Mouse (Mus musculus) urinary bladder, postnatal 25 days (tissue): Measurements from ENCODE around the gene Hspg2.
A peak's percentile ranks its signal among the peaks of the same experiment; 100 is the strongest.

ENCODE experiments used
- DNase-seq: peaks from one replicate; pipeline ENCODE4 v3.0.0; 2022; ENCODE audit warnings: low spot score

The Hspg2 gene

DNA sequence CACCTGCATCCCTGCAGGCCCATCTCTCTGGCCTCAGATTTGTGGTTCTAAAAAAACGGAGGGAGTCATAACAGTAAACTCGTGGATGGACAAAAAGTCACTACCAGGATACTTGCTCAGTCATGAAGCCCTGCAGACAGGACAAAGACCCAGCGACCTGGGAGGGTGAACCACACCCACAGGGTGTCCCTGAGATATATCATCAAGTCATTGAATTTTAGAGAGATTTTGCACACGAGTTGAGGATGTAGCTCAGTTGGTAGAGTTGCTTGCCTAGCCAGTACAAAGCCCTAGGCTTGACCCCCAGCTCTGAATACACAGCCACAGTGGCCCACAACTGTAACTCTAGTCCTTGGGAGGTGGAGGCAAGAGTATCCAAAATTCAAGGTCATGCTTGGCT lies 7.4 kb upstream of the Hspg2 start:
- DNase-seq: no peak

DNA sequence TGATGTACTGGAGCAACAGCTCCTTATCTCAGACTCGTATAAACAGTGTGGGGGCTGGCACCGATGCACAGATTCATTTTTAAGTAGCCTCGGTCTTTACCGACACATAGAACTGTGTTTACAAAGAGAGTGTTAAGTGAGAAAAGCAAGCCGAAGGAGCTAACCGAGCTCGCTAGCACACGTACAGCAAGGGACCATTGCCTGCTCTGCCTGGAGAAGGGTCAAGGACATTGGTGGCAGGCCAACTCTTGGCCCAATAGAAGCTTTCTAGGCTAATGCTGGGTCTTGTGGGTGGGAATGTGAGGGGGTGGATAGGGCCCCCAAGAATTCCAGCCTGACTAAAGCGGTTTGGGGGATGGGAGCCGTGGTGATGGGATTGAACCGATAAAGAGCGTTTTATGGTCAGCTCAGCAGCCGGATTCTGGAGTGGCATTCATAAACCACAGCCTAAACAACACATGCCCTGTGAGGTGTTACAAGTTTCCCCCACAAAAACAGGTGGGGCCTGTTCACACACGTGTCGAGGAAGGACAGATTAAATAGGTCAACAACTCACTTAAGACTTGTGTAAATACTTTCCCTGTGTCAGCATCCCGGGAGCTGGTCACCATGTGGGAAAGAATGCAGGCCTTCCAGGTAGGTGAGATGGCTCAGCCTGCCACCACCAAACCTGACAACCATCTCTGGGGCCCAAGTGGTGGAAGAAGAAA lies 6.4 kb upstream of the Hspg2 start:
- DNase-seq: no peak

DNA sequence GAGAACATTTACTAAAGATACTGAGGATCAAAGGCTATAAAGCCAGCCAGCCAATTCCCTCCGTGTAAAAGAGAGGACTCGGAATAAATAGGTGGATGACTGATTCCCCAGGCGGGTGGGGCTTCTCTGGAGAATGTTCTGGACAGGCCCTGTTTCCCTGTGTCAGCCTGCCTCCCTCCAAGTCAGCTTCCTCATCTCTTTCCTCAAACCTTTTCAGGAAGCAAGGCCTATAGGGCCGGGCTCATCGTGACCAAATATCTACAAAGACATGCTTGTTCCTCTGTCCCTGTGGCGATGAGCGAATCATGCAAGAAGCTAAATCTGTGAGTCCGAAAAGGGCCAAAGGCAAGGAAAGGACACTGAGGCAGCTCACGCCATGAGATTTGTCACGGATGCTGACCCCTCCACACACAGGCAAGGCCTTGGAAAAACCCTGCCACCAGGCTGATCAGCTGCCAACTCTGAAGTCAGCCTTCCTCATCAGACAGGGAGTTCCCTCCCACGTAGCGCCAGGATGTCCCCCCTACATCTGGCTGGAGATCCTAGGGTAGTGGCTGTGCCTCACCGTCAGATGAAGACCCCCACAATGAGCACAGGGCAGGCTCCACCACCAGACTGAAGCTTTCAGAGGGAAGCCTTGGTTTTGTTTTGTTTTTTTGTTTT lies 3.3 kb upstream of the Hspg2 start:
- no peak for DNase-seq

DNA sequence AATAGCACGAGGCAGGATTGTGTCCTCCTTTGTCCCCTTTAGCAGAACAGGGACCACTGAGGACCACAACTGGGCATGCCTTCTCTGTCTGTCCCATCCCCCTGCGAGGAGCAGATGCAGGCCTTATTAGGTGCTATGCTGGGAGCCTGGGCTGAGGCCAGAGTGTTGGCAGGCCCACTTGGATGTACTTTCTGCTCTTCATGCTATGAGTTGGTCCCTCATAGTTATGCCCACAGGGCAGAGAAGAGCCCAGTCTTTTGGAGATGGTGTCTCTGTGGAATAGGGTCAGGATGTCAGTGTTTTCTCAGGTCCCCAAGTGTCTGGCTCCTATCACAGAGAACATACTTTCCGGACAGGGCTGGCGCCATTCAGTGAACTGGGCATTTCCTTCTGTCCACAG lies 1.6 kb upstream of the Hspg2 start:
- no peak for DNase-seq

DNA sequence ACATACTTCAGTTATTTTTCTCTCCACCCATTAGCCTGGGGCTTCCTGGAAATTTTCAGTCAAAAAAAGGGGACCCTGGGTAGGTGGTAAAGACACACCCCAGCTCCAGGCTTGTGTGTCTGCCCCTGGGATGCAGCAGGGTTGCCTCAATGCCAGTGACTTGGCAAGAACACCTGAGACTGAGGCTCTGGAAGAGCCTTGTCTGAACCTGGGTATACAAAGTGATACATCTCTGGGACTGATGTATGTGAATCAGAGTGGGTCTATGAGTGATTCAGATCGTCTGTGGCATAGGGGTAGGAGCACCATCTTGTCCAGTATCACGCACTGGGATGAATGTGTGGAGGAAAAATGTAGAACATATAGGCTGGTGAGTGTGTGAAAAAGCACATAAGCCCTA lies 1.0 kb upstream of the Hspg2 start:
- DNase-seq: no peak

DNA sequence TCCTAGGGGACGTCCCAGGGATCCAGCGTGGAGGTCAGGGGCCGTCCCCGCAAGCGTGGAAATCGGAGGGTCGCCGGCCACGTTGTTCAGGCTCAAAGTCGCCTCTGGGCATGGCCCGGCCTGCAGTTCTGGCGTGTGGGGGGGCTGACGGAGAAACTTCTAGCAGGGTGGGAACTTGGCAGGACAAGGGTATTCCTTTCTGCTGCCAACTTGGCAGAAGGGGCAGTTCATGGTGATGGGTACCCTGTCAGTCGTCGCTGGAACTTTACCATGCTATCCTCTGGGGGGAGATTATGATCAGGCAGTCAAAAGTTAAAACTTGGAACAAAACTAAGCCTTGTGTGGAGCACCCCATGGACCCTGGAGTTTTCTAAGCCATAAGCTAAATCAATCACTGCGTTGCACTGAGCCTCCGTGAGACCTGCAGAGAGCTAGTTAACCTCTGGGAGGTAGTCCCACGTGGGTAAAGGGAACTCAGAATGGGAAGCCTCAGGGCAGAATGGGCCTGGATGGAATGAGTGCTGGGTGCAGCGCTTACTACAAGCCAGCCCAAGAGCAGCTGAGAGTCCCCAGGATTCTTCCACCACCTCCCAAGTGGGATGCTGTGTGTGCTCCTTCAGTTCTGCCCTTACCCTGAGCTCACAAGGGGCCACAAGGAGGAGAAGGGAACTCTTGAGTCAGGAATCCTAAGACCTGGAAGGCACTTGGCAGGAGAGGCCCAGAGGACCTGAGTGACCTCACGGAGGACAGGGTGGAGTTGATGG lies 694 bp downstream of the Hspg2 start:
- no peak for DNase-seq

DNA sequence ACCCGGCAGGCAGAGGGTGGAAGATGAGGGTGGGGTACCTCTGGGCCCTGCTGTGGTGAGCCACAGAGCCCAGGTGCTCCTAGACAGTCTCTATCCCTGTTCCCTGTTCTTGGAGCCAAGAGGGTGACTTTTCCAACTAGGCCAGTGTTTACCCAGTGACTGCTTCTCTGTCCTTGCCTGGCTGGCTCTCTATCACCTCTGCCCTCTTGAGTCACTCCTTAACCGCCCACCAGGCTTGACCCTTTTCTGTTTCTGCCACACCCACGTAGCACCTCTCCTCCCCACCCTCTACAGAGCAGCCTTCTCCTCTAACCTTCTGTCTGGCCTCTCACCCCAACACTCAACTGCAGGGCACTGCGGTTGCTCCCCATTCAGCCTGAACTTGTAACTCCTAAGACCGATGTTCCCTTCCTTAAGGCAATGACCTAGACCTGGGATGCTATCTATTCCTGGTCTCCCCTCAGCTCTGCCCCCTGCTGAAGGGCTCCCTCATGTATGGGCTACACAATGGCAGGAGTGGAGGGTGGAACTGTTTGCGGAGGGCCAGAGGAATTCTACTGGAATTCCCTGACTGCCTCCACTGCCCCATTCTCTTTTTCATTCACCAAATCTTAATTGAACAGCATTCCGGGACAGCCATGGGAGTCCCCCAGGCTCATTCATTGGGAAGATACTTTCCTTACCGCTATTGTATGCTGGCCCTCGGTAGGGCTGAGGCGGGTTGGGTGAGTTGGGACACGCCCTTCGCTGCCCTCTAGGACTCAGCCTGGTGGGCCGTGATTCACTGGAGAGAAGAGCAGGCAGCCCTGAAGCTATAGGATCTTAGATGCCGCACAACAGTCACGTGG lies 1.5 kb downstream of the Hspg2 start:
- no peak for DNase-seq

DNA sequence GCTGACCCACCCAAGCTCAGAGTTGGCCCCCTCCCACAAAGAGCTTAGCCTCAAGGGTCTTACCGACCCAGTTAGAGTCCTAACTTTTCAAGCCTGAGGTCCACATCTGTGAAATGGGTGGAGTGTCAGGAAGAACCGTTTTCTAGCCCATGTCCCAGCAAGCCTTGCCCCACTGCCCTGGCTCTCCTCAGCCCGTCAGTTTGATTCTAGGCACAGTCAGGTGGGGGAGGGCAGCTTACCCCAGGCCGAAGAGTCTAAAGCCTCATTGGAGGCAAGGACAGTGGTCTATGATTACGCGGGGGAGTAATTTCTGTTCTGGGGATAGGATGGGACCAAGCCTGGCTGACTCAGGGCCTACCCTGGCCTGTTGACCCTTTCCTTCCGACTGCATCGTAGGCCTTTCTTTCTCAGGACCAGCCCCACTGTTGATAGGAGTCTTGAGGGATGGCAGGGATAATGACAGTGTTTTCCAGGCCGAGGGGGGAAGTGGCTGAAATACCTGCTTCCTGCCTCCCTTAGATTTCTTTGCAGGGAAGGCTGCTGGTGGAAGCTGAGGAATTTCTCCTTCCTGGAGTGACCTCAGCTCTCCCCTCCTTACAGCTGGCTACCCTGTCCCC lies 2.2 kb downstream of the Hspg2 start:
- no peak for DNase-seq

DNA sequence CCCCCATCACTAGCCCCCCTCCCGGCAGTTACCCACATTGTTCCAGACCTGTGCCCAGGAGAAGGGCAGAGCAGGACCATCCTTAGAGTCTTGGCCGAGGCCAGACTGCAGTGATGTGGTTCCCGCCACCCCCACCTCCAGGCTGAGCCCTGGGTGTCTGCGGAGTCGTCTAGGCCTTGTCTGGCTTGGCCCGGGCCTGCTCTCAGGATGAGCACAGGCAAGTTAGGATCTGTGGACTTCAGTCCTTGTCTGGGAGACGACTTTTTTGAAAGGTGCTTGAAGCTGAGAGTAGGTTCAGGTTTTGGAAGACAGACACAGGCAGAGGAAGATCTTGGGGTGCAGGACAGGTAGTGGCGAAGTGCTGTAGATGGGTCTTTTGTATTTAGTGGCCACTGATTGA lies 2.8 kb downstream of the Hspg2 start:
- no peak for DNase-seq

DNA sequence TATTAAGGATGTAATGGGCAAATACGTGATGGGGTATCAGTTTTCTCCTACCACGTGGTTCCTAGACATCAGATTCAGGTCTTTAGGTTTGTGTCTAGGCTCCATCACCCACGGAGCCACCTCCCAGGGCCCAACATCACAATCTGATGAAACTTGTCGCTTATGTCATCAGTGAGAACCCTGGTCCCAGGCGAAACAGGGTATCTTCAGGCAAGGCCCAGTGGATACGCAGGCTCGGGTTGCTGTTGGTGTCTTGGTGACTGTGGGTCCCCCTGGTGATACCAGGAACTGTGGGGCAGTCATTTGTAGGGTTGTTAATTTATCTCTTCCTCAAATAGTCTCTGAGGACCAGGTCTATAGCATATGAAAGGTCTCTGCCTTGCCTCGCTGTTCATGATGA lies 4.7 kb downstream of the Hspg2 start:
- DNase-seq: no peak

DNA sequence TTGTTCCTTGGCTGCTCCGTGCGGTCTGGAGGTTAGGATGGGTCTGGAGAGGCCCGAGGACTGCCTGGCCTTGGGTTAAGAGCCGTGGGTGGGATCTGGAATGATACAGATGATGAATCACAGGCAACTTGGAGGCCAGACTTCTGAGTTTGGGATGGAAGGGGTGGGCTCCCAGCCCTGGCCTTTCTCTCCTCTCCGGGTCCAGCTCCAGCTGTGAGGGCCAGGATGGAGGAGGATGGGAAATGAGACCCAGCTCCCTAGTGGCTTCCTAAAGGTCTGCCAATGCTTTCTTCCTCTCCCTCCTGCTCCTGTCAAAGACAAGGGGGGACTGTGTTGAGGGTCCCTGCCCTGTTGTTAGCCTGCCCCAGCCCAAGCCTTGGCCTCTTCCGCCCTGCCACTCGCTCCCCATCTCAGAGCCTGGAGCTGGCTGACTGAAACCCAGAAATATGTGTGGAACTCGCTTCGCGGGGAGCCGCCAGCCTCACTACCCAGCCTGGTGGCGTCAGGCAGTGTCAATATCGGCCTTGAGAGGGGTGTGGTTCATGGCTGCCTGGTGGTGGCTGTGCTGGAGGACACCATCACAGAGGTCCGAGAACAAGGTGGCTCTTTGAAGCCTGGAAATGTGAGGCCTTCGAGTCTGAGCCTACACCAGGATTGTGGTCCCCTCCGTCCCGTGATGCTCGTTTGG lies 5.3 kb downstream of the Hspg2 start:
- no peak for DNase-seq

DNA sequence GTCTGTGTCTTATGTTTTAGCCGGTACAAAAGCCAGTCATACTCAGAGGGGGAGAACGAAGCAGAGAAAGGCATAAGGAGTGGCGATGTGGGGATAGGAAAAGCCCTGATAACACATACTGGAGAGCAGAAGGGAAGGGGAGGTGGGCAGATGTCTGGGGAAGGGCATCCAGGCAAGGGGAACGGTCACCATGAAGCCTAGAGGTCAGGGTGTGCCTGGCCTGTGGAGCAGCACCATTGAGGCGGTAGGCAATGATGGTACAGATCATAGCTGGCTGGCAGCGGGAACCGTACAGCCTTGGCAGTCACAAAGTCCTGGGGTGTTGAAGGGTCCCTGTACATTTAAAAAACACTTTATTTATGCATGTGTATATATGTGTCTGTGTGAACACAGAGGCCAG lies 6.1 kb downstream of the Hspg2 start:
- DNase-seq: no peak

DNA sequence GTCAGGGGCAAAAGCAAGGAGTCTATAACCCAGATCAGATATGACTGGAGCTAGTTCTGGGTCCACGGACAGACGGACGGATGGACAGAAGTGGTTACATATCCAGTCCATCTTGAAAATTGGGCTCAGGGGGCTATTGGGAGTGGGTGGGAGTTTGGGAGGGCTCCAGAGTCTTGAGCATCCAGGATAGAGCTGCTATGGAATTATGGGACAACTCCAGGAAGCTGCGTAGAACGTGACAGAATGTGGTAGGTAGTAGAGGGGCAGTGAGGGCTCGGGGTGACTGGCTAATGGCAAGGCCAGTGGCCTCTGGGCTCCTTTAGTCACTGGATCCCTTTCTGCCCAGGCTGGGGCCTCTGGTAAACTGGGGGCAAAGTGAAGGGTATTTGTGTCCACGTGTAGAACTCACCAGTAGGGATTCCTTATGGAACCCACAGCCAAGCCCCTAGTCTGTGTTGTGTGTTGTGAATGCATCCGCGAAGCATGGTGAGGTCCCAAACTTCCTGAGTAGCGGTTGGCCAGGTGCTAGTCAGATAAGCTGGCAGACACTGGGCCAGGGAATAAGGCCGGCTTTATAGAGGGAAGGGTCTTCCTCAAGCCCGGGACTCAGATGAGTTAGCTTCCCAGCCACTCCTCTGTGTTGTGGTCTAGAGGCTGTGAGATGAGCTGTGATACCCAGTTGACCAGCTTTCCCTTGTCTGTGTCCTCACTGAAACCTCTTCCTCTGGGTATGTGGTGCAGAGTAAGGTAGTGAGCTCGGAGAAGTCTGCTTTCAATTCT lies 6.9 kb downstream of the Hspg2 start:
- DNase-seq: no peak

DNA sequence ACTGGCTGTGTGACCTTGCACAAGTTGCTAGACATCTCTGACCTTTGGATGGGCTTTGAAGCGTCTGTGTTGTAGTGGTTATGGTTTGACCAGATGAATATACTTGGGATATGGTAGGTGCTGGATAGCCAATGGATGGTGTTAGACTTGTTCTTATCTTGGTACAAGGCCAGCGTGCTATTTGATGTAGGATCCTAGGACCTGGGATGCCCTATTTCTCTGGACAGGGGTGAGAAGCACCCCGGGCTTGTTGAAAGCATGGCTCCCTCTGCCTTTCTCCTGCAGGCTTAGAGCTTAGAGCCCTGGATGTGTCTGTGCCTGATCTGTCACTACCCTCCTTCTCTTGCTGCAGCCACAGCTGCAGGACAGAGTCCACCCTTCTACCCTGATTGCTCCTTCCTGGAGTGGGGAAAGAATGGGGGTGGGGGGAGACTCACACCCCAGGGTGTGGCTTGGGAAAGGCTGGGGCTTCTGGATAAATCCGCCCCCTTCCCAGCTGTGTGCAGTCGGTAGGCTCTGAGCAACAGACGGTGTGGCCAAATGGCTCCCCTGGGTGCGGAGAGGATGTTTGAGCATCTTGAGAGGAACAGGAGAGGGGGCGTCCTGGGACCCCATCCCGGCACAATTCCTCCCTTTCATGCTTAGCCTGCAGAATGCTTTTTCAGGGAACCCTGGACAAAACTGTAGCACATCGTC lies 7.6 kb downstream of the Hspg2 start:
- no peak for DNase-seq

DNA sequence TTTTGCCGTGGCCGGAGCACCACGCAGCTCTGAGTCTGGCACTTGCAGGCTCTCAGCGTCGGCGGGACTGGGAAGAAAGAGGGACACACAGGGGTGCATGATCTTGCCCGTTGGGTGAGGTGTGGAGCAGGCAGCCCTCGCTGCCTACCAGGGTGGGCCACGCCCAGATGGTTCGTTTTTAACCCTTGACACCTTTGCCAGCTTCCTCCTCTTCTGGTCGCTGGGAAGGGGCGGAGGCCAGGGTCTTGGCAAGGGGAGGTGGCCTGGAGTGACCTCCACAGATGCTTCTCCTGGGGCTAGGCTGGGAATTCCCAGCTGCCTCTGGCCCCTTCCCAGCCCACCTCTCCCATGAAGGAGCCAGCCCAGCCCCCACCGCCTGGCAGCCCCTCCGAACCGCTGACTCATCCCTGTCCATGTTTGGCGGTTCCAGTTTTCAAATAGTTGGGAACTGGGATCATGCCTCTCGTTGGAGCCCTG lies 8.2 kb downstream of the Hspg2 start:
- DNase-seq: peak; percentile 60

DNA sequence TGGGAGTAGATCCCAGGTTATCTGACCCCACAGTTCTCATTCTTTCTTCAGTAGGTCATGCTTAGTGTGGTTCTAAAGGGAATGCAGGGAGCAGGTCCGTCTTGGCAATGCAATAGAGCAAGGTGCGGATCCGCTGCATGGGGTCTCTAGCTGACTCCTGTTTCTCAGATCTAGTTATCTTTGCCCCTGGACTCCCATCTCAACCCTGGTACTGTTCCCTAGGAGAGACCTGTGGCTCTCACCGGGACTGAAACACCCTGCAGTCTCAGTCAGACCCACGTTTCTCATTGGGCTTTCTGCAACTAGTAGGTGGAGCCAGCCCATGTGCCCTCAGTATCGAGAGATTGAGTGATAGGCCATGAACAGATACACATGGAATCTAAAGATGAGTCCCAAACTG lies 9.0 kb downstream of the Hspg2 start:
- DNase-seq: no peak

DNA sequence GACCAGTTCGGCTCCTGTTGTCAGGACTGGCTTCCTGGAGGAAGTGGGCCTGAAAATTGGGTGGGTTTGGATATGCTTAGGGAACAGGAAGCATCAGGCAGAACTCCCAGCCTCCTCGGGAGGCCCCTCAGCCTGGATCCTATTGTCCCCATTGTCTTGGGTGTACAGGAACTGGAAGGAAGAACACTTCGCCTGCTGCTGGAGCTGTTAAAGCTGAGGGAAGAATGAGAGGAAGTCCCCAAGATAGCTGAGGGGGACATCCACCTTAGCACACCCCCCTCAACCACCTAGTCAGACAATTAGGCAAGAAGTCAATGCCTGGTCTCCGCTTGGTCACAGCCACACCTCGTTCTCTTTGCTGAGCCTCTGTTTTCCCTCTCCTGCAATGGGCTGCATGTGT lies 9.7 kb downstream of the Hspg2 start:
- DNase-seq: no peak

DNA sequence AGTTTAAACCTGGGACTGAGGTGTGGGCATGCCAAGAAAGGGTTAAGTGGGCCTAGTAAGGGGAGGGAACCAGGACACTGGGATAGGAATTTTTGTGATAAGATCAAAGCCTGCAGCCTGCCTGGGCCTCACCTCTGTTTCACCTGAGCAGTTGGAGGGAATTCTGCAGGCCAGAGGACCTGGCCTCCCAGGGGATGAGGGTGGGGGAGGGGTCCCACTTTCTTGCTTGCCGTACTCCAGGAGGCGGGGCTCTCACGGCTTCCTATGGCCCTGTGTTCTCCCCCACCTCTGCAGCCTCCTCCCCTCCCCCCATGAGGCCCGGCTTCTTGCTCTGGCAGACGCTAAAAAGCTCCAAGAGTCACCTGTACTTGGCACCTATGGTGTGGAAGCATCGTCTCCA lies 11.2 kb downstream of the Hspg2 start:
- DNase-seq: no peak

DNA sequence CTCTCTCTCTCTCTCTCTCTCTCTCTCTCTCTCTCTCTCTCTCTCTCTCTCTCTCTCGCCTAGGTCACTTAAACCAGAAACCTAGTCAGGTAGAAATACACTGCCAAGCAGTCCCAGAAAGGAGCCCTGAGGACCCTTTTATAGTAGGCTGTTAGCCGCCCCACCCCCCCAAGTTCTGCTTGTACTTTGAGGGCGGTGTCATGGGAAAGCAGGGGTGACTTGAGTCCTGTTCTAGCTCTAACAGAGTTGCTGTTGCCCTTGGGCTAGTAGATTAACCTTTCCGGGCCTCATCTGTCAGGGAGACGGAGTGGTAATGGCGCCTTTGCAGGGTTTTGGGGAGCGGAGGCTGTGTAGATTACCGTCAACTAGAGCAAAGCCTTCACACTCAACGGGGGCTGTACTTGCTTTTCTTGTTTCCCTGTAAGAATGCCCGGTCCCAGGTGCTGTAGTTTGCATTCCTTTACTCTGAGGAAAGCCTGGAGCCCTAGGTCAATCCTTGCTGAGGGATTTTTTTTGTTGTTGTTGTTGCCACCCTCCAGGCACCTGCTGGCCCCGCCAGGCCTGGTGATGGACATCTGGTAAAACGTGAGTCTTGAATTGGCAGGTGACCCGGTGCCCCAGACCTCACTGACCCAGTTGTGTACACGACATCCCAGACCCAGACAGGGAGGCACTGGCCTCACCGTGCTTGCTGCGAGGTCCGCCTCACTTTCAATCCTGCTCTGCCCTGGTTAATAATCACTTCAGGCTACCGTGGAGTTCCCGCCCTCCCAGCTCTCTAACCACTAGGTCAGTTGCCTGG lies 11.8 kb downstream of the Hspg2 start:
- DNase-seq: no peak
